Comparison of ENCODE assay signal across 8 mouse cellular contexts in the genomic region with DNA sequence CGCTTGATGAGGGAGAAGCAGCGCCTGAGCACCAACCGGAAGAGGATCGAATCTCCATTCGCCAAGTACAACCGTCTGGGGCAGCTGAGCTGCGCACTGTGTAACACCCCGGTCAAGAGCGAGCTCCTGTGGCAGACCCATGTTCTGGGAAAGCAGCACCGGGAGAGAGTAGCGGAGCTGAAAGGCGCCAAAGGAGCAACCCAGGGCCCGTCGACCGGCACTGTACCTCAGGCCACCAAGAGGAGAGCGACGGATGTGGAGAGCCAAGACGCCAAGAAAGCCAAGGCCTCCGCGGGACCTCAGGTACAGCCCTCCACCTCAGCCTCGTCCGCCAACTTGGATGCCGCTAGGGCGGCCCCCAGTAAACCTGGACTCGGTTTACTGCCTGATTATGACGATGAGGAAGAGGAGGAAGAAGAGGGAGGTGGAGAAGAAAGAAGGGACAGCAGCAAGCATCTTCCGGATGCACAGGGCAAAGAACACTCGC. TPM values are rescaled to one million over a fixed set of nuclear protein-coding genes. Genes with fewer than 3 reads are reported as not detected.
DNase-seq lines count a peak whose midpoint lies in the region; ATAC-seq and TF ChIP-seq lines count a peak whose summit lies in the region.

No protein-coding gene starts in this region.

- intact Hi-C loops in left cerebral cortex, postnatal 14 days (cut with DNase I), result loop anchor here (5.0 kb wide), 1 partner anchor 152 kb away; no protein-coding TSS in a partner anchor

- H3K9ac ChIP-seq in kidney, embryonic 14.5 days (ENCODE audit: low read depth, low read length), result peak overlapping the region; percentile 89
- H3K9ac ChIP-seq in intestine, embryonic 15.5 days, result peak overlapping the region; percentile 93
- peak overlapping the region; percentile 81 for H3K9ac ChIP-seq in midbrain, postnatal 0 days (replicated peaks; ENCODE audit: low read length, poor library complexity, severe bottlenecking)

- peaks cover 15% of the 10 kb centered on the region for H3K4me1 ChIP-seq in kidney, embryonic 14.5 days (ENCODE audit: control insufficient read depth, insufficient read depth, low read length)
- 0 out of 2 replicates have a peak, but pooled peaks cover 1% of the 10 kb centered on the region for H3K4me1 ChIP-seq in cortical plate, adult 2 months (ENCODE audit: control insufficient read depth, insufficient read depth, low read length)
- peaks cover 7% of the 10 kb centered on the region for H3K4me1 ChIP-seq in intestine, embryonic 15.5 days (replicated peaks)
- peaks cover 11% of the 10 kb centered on the region; the same call in 1 of the 2 replicates for H3K4me1 ChIP-seq in midbrain, postnatal 0 days (ENCODE audit: insufficient read depth, low read length)

- TF ChIP-seq POLR2A in cortical plate, adult 2 months (IDR thresholded peaks at IDR 0.05; ENCODE audit: extremely low read depth, insufficient read depth, low read length), result no peak

- peaks cover 5% of the 10 kb centered on the region; the same call in 1 of the 2 replicates for H3K9me3 ChIP-seq in kidney, embryonic 14.5 days (ENCODE audit: control insufficient read depth, low read length)
- no peaks in the 10 kb centered on the region for H3K9me3 ChIP-seq in intestine, embryonic 15.5 days
- H3K9me3 ChIP-seq in midbrain, postnatal 0 days (ENCODE audit: low read length), result no peaks in the 10 kb centered on the region

- 1% methylated on average over 28 of the region's 28 CpGs for WGBS in kidney, embryonic 14.5 days
- under 1% methylated on average over 28 of the region's 28 CpGs for WGBS in intestine, embryonic 15.5 days
- WGBS in midbrain, postnatal 0 days, result 0% methylated on average over 28 of the region's 28 CpGs

- ATAC-seq in kidney, embryonic 14.5 days (ENCODE audit: low FRiP score, low TSS enrichment), result peak; percentile 68; the same call in 1 of the 2 replicates
- ATAC-seq in intestine, embryonic 15.5 days, result peak; percentile 78
- peak; percentile 78 for ATAC-seq in midbrain, postnatal 0 days (ENCODE audit: low FRiP score)

- H3K27ac ChIP-seq in kidney, embryonic 14.5 days (ENCODE audit: low read depth, low read length), result peak overlapping the region; percentile 97
- H3K27ac ChIP-seq in cortical plate, adult 2 months (ENCODE audit: insufficient read depth, low read length), result no peak overlapping the region
- peak overlapping the region; percentile 96 for H3K27ac ChIP-seq in intestine, embryonic 15.5 days
- peak overlapping the region; percentile 87 for H3K27ac ChIP-seq in midbrain, postnatal 0 days (ENCODE audit: low read depth, low read length)

- H3K36me3 ChIP-seq in kidney, embryonic 14.5 days (ENCODE audit: control insufficient read depth, insufficient read depth, low read length), result peaks cover 13% of the 10 kb centered on the region; the same call in 1 of the 2 replicates
- no peaks in the 10 kb centered on the region for H3K36me3 ChIP-seq in intestine, embryonic 15.5 days
- H3K36me3 ChIP-seq in midbrain, postnatal 0 days (ENCODE audit: insufficient read depth, low read length), result peaks cover 1% of the 10 kb centered on the region; the same call in 1 of the 2 replicates

- no peaks in the 10 kb centered on the region for H3K27me3 ChIP-seq in kidney, embryonic 14.5 days (ENCODE audit: control insufficient read depth, insufficient read depth, low read length)
- no peaks in the 10 kb centered on the region for H3K27me3 ChIP-seq in intestine, embryonic 15.5 days (replicated peaks)
- H3K27me3 ChIP-seq in midbrain, postnatal 0 days (ENCODE audit: insufficient read depth, low read length), result no peaks in the 10 kb centered on the region

- H3K4me3 ChIP-seq in kidney, embryonic 14.5 days (ENCODE audit: low read length), result peak overlapping the region; percentile 99
- peak overlapping the region; percentile 61 for H3K4me3 ChIP-seq in cortical plate, adult 2 months (ENCODE audit: insufficient read depth, low read length)
- peak overlapping the region; percentile 93 for H3K4me3 ChIP-seq in intestine, embryonic 15.5 days (replicated peaks)
- H3K4me3 ChIP-seq in midbrain, postnatal 0 days (ENCODE audit: low read depth, low read length), result peak overlapping the region; percentile 89

- no peak for TF ChIP-seq CTCF in cortical plate, adult 2 months (IDR thresholded peaks at IDR 0.05; ENCODE audit: extremely low read depth, insufficient read depth, low read length)
- TF ChIP-seq CTCF in midbrain, postnatal 0 days (IDR thresholded peaks at IDR 0.05), result no peak

- DNase-seq in kidney, adult 8-10 months, result no peak
- no peak for DNase-seq in midbrain, postnatal 0 days (ENCODE audit: low spot score)
- no peak for DNase-seq in embryo, embryonic 11 days
- DNase-seq in left cerebral cortex, postnatal 14 days (ENCODE audit: low spot score in 2 of 2), result no peak
- no peak for DNase-seq in right cerebral cortex, postnatal 4 days

- peak overlapping the region; percentile 89 for H3K4me2 ChIP-seq in kidney, embryonic 14.5 days (replicated peaks; ENCODE audit: low read depth, low read length)
- peak overlapping the region; percentile 79 for H3K4me2 ChIP-seq in intestine, embryonic 15.5 days (replicated peaks)
- peak overlapping the region; percentile 94 for H3K4me2 ChIP-seq in midbrain, postnatal 0 days (ENCODE audit: low read depth, low read length, poor library complexity, severe bottlenecking)

RNA-seq across cellular contexts. Expression of gene Zfp830, which starts 0.3 kb away (rescaled TPM):
- 33.6 and 38.3 TPM in 2 replicates for polyA plus RNA-seq in kidney, embryonic 14.5 days (2014; fragmentation: Nextera tagmentation; extraction: Ambion mirVana)
- 11.1 and 11.3 TPM in 2 replicates for polyA plus RNA-seq in cortical plate, adult 2 months (2012; rRNA removed)
- 32.9 and 34.5 TPM in 2 replicates for polyA plus RNA-seq in intestine, embryonic 15.5 days (2015; fragmentation: Nextera tagmentation; extraction: Ambion mirVana)
- 15.7 and 18.7 TPM in 2 replicates for total RNA-seq in midbrain, postnatal 0 days (2014; rRNA removed)
- 17.4 and 17.9 TPM in 2 replicates for polyA plus RNA-seq in midbrain, postnatal 0 days (2015; fragmentation: Nextera tagmentation; extraction: Ambion mirVana)
- total RNA-seq in left cerebral cortex, postnatal 14 days (2021), result 10 to 100 TPM; 15.4 to 16.1 TPM

RNA-seq across cellular contexts. Expression of gene Cct6b, which starts 0.4 kb away (rescaled TPM):
- polyA plus RNA-seq in kidney, embryonic 14.5 days (2014; fragmentation: Nextera tagmentation; extraction: Ambion mirVana), result 0.21 and 0.31 TPM in 2 replicates
- 0.19 and 0.21 TPM in 2 replicates for polyA plus RNA-seq in cortical plate, adult 2 months (2012; rRNA removed)
- polyA plus RNA-seq in intestine, embryonic 15.5 days (2015; fragmentation: Nextera tagmentation; extraction: Ambion mirVana), result 0.18 and 0.28 TPM in 2 replicates
- total RNA-seq in midbrain, postnatal 0 days (2014; rRNA removed), result 0.24 TPM in 1 of 2 replicates, not detected in the other
- 0.25 and 0.44 TPM in 2 replicates for polyA plus RNA-seq in midbrain, postnatal 0 days (2015; fragmentation: Nextera tagmentation; extraction: Ambion mirVana)
- under 1 TPM in 1 of 2 experiments, not detected in 1; 0.17 TPM for total RNA-seq in left cerebral cortex, postnatal 14 days (2021)

RNA-seq across cellular contexts. Expression of gene Lig3, which starts 16.4 kb away (rescaled TPM):
- polyA plus RNA-seq in kidney, embryonic 14.5 days (2014; fragmentation: Nextera tagmentation; extraction: Ambion mirVana), result 21.9 and 40.4 TPM in 2 replicates
- polyA plus RNA-seq in cortical plate, adult 2 months (2012; rRNA removed), result 24.9 and 25.2 TPM in 2 replicates
- polyA plus RNA-seq in intestine, embryonic 15.5 days (2015; fragmentation: Nextera tagmentation; extraction: Ambion mirVana), result 20.4 and 22.5 TPM in 2 replicates
- total RNA-seq in midbrain, postnatal 0 days (2014; rRNA removed), result 39.2 and 44.4 TPM in 2 replicates
- 14.2 and 16.4 TPM in 2 replicates for polyA plus RNA-seq in midbrain, postnatal 0 days (2015; fragmentation: Nextera tagmentation; extraction: Ambion mirVana)
- 10 to 100 TPM; 27.3 to 30.2 TPM for total RNA-seq in left cerebral cortex, postnatal 14 days (2021)
